Mouse (Mus musculus): ENCODE results near the gene Anp32b. TPM values are rescaled to one million over a fixed set of nuclear protein-coding genes. Genes with fewer than 3 reads are reported as not detected.

Gene Anp32b
- polyA plus RNA-seq, 1 experiment from 2014 or later, result 72.5 TPM

- H3K9ac ChIP-seq (ENCODE audit: low read depth, low read length), result no peak overlapping the region
- no peak overlapping the region for H3K27ac ChIP-seq (ENCODE audit: low read depth, low read length)
- no peaks in the 10 kb centered on the region for H3K27me3 ChIP-seq (replicated peaks; ENCODE audit: control insufficient read depth, insufficient read depth, low read length)
- no peak overlapping the region for H3K4me3 ChIP-seq (ENCODE audit: low read length)
- WGBS, result 75% methylated on average over 10 of the region's 10 CpGs
- H3K4me2 ChIP-seq (ENCODE audit: low read length), result no peak overlapping the region
- no peaks in the 10 kb centered on the region for H3K9me3 ChIP-seq (ENCODE audit: control insufficient read depth, low read length)
- no peaks in the 10 kb centered on the region for H3K4me1 ChIP-seq (ENCODE audit: control insufficient read depth, insufficient read depth, low read depth, low read length)
- H3K36me3 ChIP-seq (ENCODE audit: control insufficient read depth, insufficient read depth, low read length), result no peaks in the 10 kb centered on the region
- no peak for ATAC-seq
These were observed 70.8 kb downstream of the Anp32b start for GRCm38 (mm10) chr4:46521457-46521856.

Other genes starting within 250 kb of the Anp32b start
- gene Foxe1, start 107.3 kb upstream of the Anp32b start, polyA plus RNA-seq (2015; fragmentation: Nextera tagmentation; extraction: Ambion mirVana), result not detected in 2 replicates
- 8.8 TPM in 2 replicates for gene Trmo, start 61.5 kb upstream of the Anp32b start, polyA plus RNA-seq (2015; fragmentation: Nextera tagmentation; extraction: Ambion mirVana)
- 0.13 and 0.26 TPM in 2 replicates for gene Hemgn, start 37.4 kb upstream of the Anp32b start, polyA plus RNA-seq (2015; fragmentation: Nextera tagmentation; extraction: Ambion mirVana)
- gene Nans, start 38.3 kb downstream of the Anp32b start, polyA plus RNA-seq (2015; fragmentation: Nextera tagmentation; extraction: Ambion mirVana), result 73.7 and 77.1 TPM in 2 replicates
- 0.85 and 1.2 TPM in 2 replicates for gene Trim14, start 85.2 kb downstream of the Anp32b start, polyA plus RNA-seq (2015; fragmentation: Nextera tagmentation; extraction: Ambion mirVana)
- gene Coro2a, start 151.3 kb downstream of the Anp32b start, polyA plus RNA-seq (2015; fragmentation: Nextera tagmentation; extraction: Ambion mirVana), result 7.9 and 10.2 TPM in 2 replicates
- gene Tbc1d2, start 199.3 kb downstream of the Anp32b start, polyA plus RNA-seq (2015; fragmentation: Nextera tagmentation; extraction: Ambion mirVana), result 1.1 and 1.3 TPM in 2 replicates